Mouse (Mus musculus) heart, adult 2 months (tissue): ENCODE measurements around the gene Snai3. TPM values are rescaled to one million over a fixed set of nuclear protein-coding genes. Genes with fewer than 3 reads are reported as not detected.
A peak's percentile ranks its signal among the peaks of the same experiment; 100 is the strongest.

Experiments used
- DNase-seq, 2 experiments: peaks; one replicate each; pipeline ENCODE4 v3.0.0; 2021
- H3K27ac ChIP-seq: fragments of 200-600 bp; 2 replicates; pipeline ENCODE4 v1.8.1; 2022
- H3K27me3 ChIP-seq: fragments of 200-500 bp; 2 replicates; pipeline ENCODE4 v1.6.1; 2012; ENCODE audit warnings: mild to moderate bottlenecking, low read length, inconsistent platforms, mixed read lengths; ENCODE audit not compliant: control insufficient read depth, insufficient read depth
- H3K36me3 ChIP-seq: fragments of 200-500 bp; 2 replicates; pipeline ENCODE4 v1.6.1; 2012; ENCODE audit warnings: low read length, inconsistent platforms; ENCODE audit not compliant: control insufficient read depth, insufficient read depth
- H3K4me1 ChIP-seq: fragments of 200-500 bp; 2 replicates; pipeline ENCODE4 v1.6.1; 2011; ENCODE audit warnings: low read length; ENCODE audit not compliant: control insufficient read depth, insufficient read depth
- H3K4me3 ChIP-seq: fragments of 200-600 bp; 2 replicates; pipeline ENCODE4 v1.8.1; 2022
- H3K79me2 ChIP-seq: fragments of 200-500 bp; replicated peaks from 2 replicates; pipeline ENCODE4 v1.6.1; 2012; ENCODE audit warnings: mild to moderate bottlenecking, inconsistent platforms, low read length, moderate library complexity, mixed read lengths; ENCODE audit not compliant: control insufficient read depth, insufficient read depth
- H3K9ac ChIP-seq: fragments of 200-500 bp; 2 replicates; pipeline ENCODE4 v1.6.1; 2012; ENCODE audit warnings: low read depth, mild to moderate bottlenecking, control low read depth, inconsistent platforms, low read length, mixed read lengths
- CTCF ChIP-seq: fragments of 200-600 bp; IDR thresholded peaks from 2 replicates; pipeline ENCODE4 v1.8.1; 2022; ENCODE audit warnings: antibody characterized with exemption, mild to moderate bottlenecking, moderate library complexity
- EP300 ChIP-seq: fragments of 200-500 bp; IDR thresholded peaks from 2 replicates; pipeline ENCODE4 v1.6.1; 2011; ENCODE audit warnings: low read depth, low read length, control low read depth; ENCODE audit not compliant: insufficient read depth
- POLR2A ChIP-seq: fragments of 200-500 bp; IDR thresholded peaks from 2 replicates; pipeline ENCODE4 v1.6.1; 2011; ENCODE audit warnings: mild to moderate bottlenecking, low read depth, low read length, control low read depth; ENCODE audit not compliant: insufficient read depth
- WGBS: fragments of 180-500 bp; shearing (Covaris S2); methylation state at CpG from one replicate; pipeline ENCODE4 v1.1.7; 2018; 5-methylcytosine and 5-hydroxymethylcytosine counted together
- intact Hi-C: fragments of 180-260 bp; cut with DNase I; formaldehyde crosslinking; loops from one replicate; pipeline ENCODE4 v1.15.1; 2025
- polyA plus RNA-seq: library from polyadenylated mRNA; depleted of rRNA; stranded (reverse); fragments of >200 nt; gene quantifications from 2 replicates; pipeline ENCODE4 v1.2.3, GENCODE M21; 2012
- total RNA-seq, 2 experiments: library from RNA; stranded (reverse); gene quantifications; 2 replicates each; pipeline ENCODE4 v1.2.3; 2021

The Snai3 gene
- total and polyA plus RNA-seq, 3 experiments: 1.6 to 8.2 (median 8.1) TPM

DNA sequence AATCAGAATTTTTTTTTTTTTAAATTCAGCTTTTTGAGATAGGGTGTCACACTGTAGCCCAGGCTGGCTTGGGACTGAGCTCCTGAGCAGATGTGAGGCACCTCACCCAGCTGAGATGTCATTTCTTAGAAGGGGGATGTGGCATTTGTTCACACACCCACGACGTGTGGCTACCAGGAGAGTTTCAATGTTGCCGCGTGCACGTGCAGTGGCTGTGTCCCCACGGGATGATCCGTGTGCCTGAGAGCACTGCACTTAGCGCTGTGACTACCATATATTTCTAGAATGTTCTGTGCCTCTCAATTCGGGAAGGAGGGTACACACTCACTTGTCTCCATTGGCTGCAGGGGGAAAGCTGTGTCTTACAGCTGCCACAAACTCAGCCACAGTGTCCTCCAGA is 24.4 kb downstream of the Snai3 start:
- WGBS: 93% methylated on average over 9 of the region's 9 CpGs
- Histone ChIP-seq H3K79me2 (no peaks in the 10 kb centered on the region), H3K36me3 (no peaks in the 10 kb centered on the region), H3K4me1 (peaks cover 4% of the 10 kb centered on the region; the same call in 1 of the 2 replicates), H3K27me3 (no peaks in the 10 kb centered on the region), H3K9ac (no peak overlapping the region), H3K4me3 (no peak overlapping the region), H3K27ac (no peak overlapping the region)
- TF ChIP-seq POLR2A (no peak), EP300 (no peak), CTCF (no peak)
- intact Hi-C loops: no loop called here
- DNase-seq: no peak

DNA sequence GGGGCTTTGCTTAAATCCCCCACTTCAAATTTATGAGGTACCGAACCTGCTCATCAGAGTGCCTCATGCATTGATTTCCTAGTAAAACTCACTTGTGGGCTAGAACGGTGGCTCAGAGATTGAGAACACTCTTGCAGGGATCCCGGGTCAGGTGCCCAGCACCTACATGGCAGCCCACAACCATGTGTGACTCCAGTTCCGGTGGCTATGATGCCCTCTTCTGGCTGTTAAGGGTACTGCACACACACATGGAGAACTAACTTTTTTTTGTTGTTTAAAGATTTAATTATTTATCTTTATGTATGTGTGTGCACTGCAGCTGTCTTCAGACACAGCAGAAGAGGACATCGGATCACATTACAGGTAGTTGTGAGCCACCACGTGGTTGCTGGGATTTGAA is 25.2 kb downstream of the Snai3 start:
- Histone ChIP-seq H3K36me3 (no peaks in the 10 kb centered on the region), H3K79me2 (no peaks in the 10 kb centered on the region), H3K9ac (no peak overlapping the region), H3K4me3 (no peak overlapping the region), H3K27me3 (no peaks in the 10 kb centered on the region), H3K4me1 (peaks cover 4% of the 10 kb centered on the region; the same call in 1 of the 2 replicates), H3K27ac (no peak overlapping the region)
- 92% methylated on average over 6 of the region's 6 CpGs for WGBS
- no peak for TF ChIP-seq POLR2A
- peak; percentile 61 for TF ChIP-seq CTCF
- TF ChIP-seq EP300: no peak
- intact Hi-C loops: no loop called here
- DNase-seq: no peak

DNA sequence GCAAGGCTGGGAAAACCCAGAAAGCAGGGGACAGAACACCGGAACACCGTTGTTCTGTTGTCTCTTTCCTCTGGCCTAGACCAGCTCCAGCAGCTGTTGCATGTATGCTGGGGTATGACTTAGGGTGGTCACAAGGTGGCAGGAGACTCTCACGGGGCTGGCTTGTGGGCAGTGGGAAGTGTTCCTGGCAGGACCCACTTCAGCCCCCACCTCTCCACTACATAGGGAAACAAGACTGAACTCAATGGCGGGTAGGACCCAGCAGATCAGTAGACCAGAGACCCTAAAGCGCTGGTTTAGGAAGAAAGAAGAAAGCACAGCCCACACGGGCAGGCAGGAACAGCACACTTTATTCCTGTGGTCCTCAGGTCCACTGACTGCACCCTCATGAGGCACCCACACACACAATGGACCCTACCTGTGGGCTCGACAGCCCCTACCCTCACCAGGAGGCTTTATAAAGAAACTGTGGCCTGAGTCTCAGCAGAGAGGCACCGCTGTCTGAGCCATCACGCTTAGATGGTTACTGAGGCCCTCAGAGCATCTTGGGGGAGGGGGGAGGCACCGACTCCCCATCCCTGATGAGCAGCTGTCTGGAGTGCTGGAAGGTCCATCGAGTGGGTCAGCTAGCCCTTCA is 27.1 kb downstream of the Snai3 start:
- no peaks in the 10 kb centered on the region for H3K36me3 ChIP-seq
- no peak for DNase-seq
- H3K27ac ChIP-seq: peak overlapping the region; percentile 94
- 70% methylated on average over 11 of the region's 11 CpGs for WGBS
- peak; percentile 50 for TF ChIP-seq CTCF
- TF ChIP-seq EP300: no peak
- no peak for TF ChIP-seq POLR2A
- peak overlapping the region; percentile 75 for H3K4me3 ChIP-seq
- no peaks in the 10 kb centered on the region for H3K27me3 ChIP-seq
- peaks cover 4% of the 10 kb centered on the region; the same call in 1 of the 2 replicates for H3K4me1 ChIP-seq
- H3K9ac ChIP-seq: no peak overlapping the region; the same call in 1 of the 2 replicates
- intact Hi-C loops: loop anchor here (2.0 kb wide), 1 partner anchor 65 kb away; no protein-coding TSS in a partner anchor
- H3K79me2 ChIP-seq: no peaks in the 10 kb centered on the region

DNA sequence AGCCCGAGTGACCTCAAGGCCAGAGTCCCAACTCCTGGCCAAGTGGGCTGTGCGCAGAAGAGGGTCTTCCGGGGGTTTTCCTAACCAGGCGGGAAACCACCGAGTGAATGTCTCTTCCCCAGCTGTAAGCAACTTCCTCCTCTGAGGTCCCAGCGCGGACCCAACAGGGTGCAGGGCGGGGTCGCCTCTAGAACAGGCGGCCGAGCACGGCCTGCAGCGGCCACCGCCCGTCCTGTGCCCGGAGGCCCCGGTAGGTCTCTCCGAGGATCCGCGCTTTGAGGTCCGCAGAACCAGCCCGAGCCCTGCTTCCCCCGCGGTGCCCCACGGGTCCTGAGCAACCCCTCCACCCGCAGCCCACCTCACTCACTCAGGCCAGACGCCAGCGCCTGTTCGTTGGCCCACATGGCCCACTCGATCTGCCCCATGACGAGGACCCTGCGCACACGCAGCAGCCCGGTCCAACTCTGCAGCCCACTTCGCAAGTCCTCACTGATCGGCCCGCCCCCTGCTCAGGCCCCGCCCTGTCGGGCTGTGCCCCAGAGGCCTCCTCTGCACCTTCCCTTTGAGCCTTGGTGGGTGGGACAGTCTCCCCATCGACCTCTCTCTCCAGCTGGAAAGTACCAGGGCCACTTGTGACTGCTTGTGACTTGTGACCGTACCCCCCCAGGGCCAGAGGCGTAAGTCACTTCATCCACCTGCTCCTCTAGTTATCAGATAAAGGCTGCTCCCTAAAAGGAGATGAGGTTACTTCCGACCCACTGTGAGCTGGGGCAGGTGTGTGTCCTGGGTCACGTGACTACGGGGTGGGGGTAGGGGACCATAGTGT is 27.9 kb downstream of the Snai3 start, which contains the start of gene Cyba:
Gene Cyba (minus strand): TSS at position 488 of the 826 bp plus-strand sequence.
- no peak for TF ChIP-seq CTCF
- TF ChIP-seq POLR2A: peak; percentile 80
- Histone ChIP-seq H3K4me1 (peaks cover 4% of the 10 kb centered on the region; the same call in 1 of the 2 replicates), H3K36me3 (no peaks in the 10 kb centered on the region), H3K4me3 (peak within 1 kb of the TSS; percentile 75), H3K9ac (peak within 1 kb of the TSS; percentile 86), H3K79me2 (no peaks in the 10 kb centered on the region), H3K27ac (peak within 1 kb of the TSS; percentile 94), H3K27me3 (no peaks in the 10 kb centered on the region)
- intact Hi-C loops: loop anchor here (2.0 kb wide), 1 partner anchor 66 kb away; no protein-coding TSS in a partner anchor
- peak; percentile 87 to 89 for DNase-seq
- WGBS: 5% methylated on average over 45 of the region's 45 CpGs

DNA sequence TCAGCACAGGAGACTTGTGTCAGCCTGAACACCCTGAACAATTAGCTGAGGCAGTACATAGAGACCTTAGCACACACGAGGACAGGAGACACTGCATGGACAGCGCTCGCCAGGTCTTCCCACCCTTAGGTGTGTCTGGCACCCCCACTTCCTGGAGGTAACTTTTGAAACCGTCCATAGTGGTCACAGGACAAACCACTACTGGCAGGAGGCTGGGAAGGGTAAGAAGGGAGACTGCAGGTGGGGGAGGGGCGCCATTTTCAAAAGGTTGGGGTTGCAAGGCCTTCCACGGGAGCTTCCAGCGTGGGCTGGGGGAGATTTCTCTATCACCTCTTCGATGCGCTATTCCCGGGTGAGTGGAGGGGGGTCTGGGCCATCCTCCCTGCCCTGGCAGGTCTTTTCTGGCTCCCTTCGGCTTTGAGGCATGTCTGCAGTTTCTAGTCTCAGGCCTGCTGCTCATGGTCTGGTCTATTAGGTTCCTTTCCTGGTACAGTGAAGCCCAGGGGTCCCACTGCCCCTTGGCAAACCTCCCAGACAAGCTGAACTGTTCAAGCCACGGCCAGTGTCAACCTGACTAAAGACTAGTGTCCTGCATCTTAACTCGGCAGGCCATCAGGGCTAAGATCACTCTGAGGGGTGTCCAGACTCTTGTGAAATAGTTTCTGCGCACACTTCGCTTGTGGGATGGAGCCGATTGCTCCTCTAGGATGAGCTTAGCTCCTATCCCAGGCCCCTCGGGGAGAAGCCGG is 28.7 kb downstream of the Snai3 start:
- H3K27me3 ChIP-seq: no peaks in the 10 kb centered on the region
- peak overlapping the region; percentile 86 for H3K9ac ChIP-seq
- 29% methylated on average over 18 of the region's 18 CpGs for WGBS
- H3K79me2 ChIP-seq: no peaks in the 10 kb centered on the region
- peaks cover 4% of the 10 kb centered on the region; the same call in 1 of the 2 replicates for H3K4me1 ChIP-seq
- peak overlapping the region; percentile 94 for H3K27ac ChIP-seq
- DNase-seq: peak in 1 of 2 experiments; percentile 39
- peak overlapping the region; percentile 75 for H3K4me3 ChIP-seq
- intact Hi-C loops: loop anchor here (2.0 kb wide), 1 partner anchor 67 kb away; no protein-coding TSS in a partner anchor
- 0 out of 2 replicates have a peak, but pooled peaks have one; percentile 22 for TF ChIP-seq EP300
- no peak for TF ChIP-seq POLR2A
- no peak for TF ChIP-seq CTCF
- no peaks in the 10 kb centered on the region for H3K36me3 ChIP-seq
